Mouse (Mus musculus): ENCODE measurements at regions not wholly inside any gene's neighbourhood (a gene's known extent, or its start where the extent isn't known, plus 50 kb on each side); places are given as distances from the start of the nearest gene placed in this dataset.

GRCm38 (mm10) chr1:194482717-194483059 lies 135.3 kb upstream of the Plxna2 start:
- TF ChIP-seq CTCF (IDR thresholded peaks at IDR 0.05; ENCODE audit: control insufficient read depth, insufficient read depth, low read length) = no peak
- no peak for TF ChIP-seq POLR2A (IDR thresholded peaks at IDR 0.05; ENCODE audit: borderline replicate concordance, control insufficient read depth, low read depth, low read length)
